Mouse (Mus musculus) liver, embryonic 14.5 days (tissue): ENCODE measurements around the gene Me1.

Experiments used
- CTCF ChIP-seq: IDR thresholded peaks from 2 replicates; pipeline ENCODE4 v1.5.1; 2016; ENCODE audit warnings: antibody characterized with exemption, low read depth, control low read depth
- EP300 ChIP-seq: IDR thresholded peaks from 2 replicates; pipeline ENCODE4 v1.6.1; 2016; ENCODE audit warnings: antibody characterized with exemption, low read depth

DNA sequence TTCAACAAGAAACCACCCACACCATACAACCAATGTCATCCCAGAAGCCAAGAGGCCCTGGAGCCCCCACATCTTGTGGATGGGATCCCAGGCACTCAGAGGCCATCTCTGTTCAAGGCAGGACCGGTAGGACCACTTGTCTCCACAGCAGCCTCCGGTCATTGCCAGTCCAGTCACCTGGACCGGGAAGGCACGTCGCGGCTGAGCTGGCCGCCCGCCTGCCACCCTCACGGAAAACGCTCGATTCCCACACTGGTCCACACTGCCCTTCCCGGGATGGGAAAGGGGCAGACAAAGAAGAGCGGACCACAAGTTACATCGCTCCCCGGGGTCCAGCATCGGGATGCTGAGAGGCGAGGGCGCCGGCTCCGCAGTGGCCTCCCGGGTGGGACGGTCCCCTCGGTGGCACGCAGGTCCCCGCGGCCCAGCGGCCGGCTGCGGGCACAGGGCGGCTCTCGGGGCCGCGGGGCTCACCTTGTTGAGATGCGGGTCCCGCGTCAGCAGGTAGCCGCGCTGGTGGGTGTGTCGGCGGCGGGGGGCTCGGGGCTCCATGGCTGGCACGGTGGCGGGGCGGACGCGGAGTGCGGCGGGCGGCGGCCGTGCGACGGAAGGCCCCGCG is 445 bp downstream of the Me1 start:
- TF ChIP-seq EP300 (no peak), CTCF (no peak)
